Mouse (Mus musculus): Measurements from ENCODE around the gene Ralbp1.

Gene Ralbp1

GRCm38 (mm10) chr17:65870146-65870545 lies 15.5 kb downstream of the Ralbp1 start:
- Histone ChIP-seq H3K4me3 (replicated peaks; ENCODE audit: low read length) (0 out of 2 replicates have a peak overlapping the region, but pooled peaks have one; percentile 61), H3K36me3 (ENCODE audit: insufficient read depth, low read length) (peaks cover 35% of the 10 kb centered on the region), H3K9me3 (ENCODE audit: low read length) (no peaks in the 10 kb centered on the region), H3K4me1 (replicated peaks; ENCODE audit: low read depth, low read length) (peaks cover 100% of the 10 kb centered on the region), H3K27me3 (ENCODE audit: insufficient read depth, low read length) (no peaks in the 10 kb centered on the region)
- TF ChIP-seq CTCF (conservative IDR thresholded peaks at IDR 0.05; ENCODE audit: low read length) (peak; percentile 89), NANOG (IDR thresholded peaks at IDR 0.05; ENCODE audit: borderline replicate concordance, low read length) (no peak), POU5F1 (IDR thresholded peaks at IDR 0.05; ENCODE audit: borderline replicate concordance, low read length) (no peak)

- Histone ChIP-seq H3K9me3 (ENCODE audit: low read length) (no peaks in the 10 kb centered on the region), H3K27me3 (ENCODE audit: insufficient read depth, low read length) (no peaks in the 10 kb centered on the region), H3K4me1 (replicated peaks; ENCODE audit: low read depth, low read length) (peaks cover 100% of the 10 kb centered on the region), H3K36me3 (ENCODE audit: insufficient read depth, low read length) (peaks cover 37% of the 10 kb centered on the region), H3K4me3 (replicated peaks; ENCODE audit: low read length) (peak overlapping the region; percentile 61)
- TF ChIP-seq NANOG (IDR thresholded peaks at IDR 0.05; ENCODE audit: borderline replicate concordance, low read length): no peak
- TF ChIP-seq CTCF (conservative IDR thresholded peaks at IDR 0.05; ENCODE audit: low read length): no peak
- TF ChIP-seq POU5F1 (IDR thresholded peaks at IDR 0.05; ENCODE audit: borderline replicate concordance, low read length): no peak
These were observed 15.9 kb downstream of the Ralbp1 start for GRCm38 (mm10) chr17:65869720-65870119.

- Histone ChIP-seq H3K36me3 (ENCODE audit: insufficient read depth, low read length) (peaks cover 54% of the 10 kb centered on the region), H3K4me1 (replicated peaks; ENCODE audit: low read depth, low read length) (peaks cover 94% of the 10 kb centered on the region), H3K27me3 (ENCODE audit: insufficient read depth, low read length) (no peaks in the 10 kb centered on the region), H3K4me3 (replicated peaks; ENCODE audit: low read length) (peak overlapping the region; percentile 73), H3K9me3 (ENCODE audit: low read length) (no peaks in the 10 kb centered on the region)
- no peak for TF ChIP-seq POU5F1 (IDR thresholded peaks at IDR 0.05; ENCODE audit: borderline replicate concordance, low read length)
- no peak for TF ChIP-seq CTCF (conservative IDR thresholded peaks at IDR 0.05; ENCODE audit: low read length)
- TF ChIP-seq NANOG (IDR thresholded peaks at IDR 0.05; ENCODE audit: borderline replicate concordance, low read length): no peak
These were observed 17.6 kb downstream of the Ralbp1 start for GRCm38 (mm10) chr17:65867996-65868395.

- TF ChIP-seq POU5F1 (IDR thresholded peaks at IDR 0.05; ENCODE audit: borderline replicate concordance, low read length): no peak
- TF ChIP-seq NANOG (IDR thresholded peaks at IDR 0.05; ENCODE audit: borderline replicate concordance, low read length): no peak
- TF ChIP-seq CTCF (conservative IDR thresholded peaks at IDR 0.05; ENCODE audit: low read length): no peak
- Histone ChIP-seq H3K9me3 (ENCODE audit: low read length) (no peaks in the 10 kb centered on the region), H3K4me3 (replicated peaks; ENCODE audit: low read length) (0 out of 2 replicates have a peak overlapping the region, but pooled peaks have one; percentile 1), H3K4me1 (replicated peaks; ENCODE audit: low read depth, low read length) (peaks cover 84% of the 10 kb centered on the region), H3K27me3 (ENCODE audit: insufficient read depth, low read length) (no peaks in the 10 kb centered on the region), H3K36me3 (ENCODE audit: insufficient read depth, low read length) (peaks cover 62% of the 10 kb centered on the region)
These were observed 19.4 kb downstream of the Ralbp1 start for GRCm38 (mm10) chr17:65866201-65866600.

GRCm38 (mm10) chr17:65865265-65865664 lies 20.3 kb downstream of the Ralbp1 start:
- Histone ChIP-seq H3K27me3 (ENCODE audit: insufficient read depth, low read length) (no peaks in the 10 kb centered on the region), H3K4me1 (replicated peaks; ENCODE audit: low read depth, low read length) (peaks cover 78% of the 10 kb centered on the region), H3K36me3 (ENCODE audit: insufficient read depth, low read length) (peaks cover 72% of the 10 kb centered on the region), H3K4me3 (replicated peaks; ENCODE audit: low read length) (no peak overlapping the region), H3K9me3 (ENCODE audit: low read length) (no peaks in the 10 kb centered on the region)
- TF ChIP-seq NANOG (IDR thresholded peaks at IDR 0.05; ENCODE audit: borderline replicate concordance, low read length): no peak
- TF ChIP-seq CTCF (conservative IDR thresholded peaks at IDR 0.05; ENCODE audit: low read length): no peak
- no peak for TF ChIP-seq POU5F1 (IDR thresholded peaks at IDR 0.05; ENCODE audit: borderline replicate concordance, low read length)

GRCm38 (mm10) chr17:65864742-65865141 lies 20.9 kb downstream of the Ralbp1 start:
- H3K9me3 ChIP-seq (ENCODE audit: low read length): no peaks in the 10 kb centered on the region
- TF ChIP-seq CTCF (conservative IDR thresholded peaks at IDR 0.05; ENCODE audit: low read length) (peak; percentile 75), POU5F1 (IDR thresholded peaks at IDR 0.05; ENCODE audit: borderline replicate concordance, low read length) (no peak)
- no peak overlapping the region for H3K4me3 ChIP-seq (replicated peaks; ENCODE audit: low read length)

GRCm38 (mm10) chr17:65863830-65864229 lies 21.8 kb downstream of the Ralbp1 start:
- Histone ChIP-seq H3K9me3 (ENCODE audit: low read length) (no peaks in the 10 kb centered on the region), H3K27me3 (ENCODE audit: insufficient read depth, low read length) (no peaks in the 10 kb centered on the region), H3K4me3 (replicated peaks; ENCODE audit: low read length) (no peak overlapping the region), H3K4me1 (replicated peaks; ENCODE audit: low read depth, low read length) (peaks cover 68% of the 10 kb centered on the region), H3K36me3 (ENCODE audit: insufficient read depth, low read length) (peaks cover 81% of the 10 kb centered on the region)
- TF ChIP-seq POU5F1 (IDR thresholded peaks at IDR 0.05; ENCODE audit: borderline replicate concordance, low read length) (no peak), NANOG (IDR thresholded peaks at IDR 0.05; ENCODE audit: borderline replicate concordance, low read length) (no peak), CTCF (conservative IDR thresholded peaks at IDR 0.05; ENCODE audit: low read length) (no peak)

More at GRCm38 (mm10) chr17:65864742-65865141, 20.9 kb downstream of the Ralbp1 start:
- H3K36me3 ChIP-seq (ENCODE audit: insufficient read depth, low read length): peaks cover 74% of the 10 kb centered on the region
- peaks cover 73% of the 10 kb centered on the region for H3K4me1 ChIP-seq (replicated peaks; ENCODE audit: low read depth, low read length)
- no peaks in the 10 kb centered on the region for H3K27me3 ChIP-seq (ENCODE audit: insufficient read depth, low read length)

GRCm38 (mm10) chr17:65862579-65862978 lies 23.0 kb downstream of the Ralbp1 start:
- Histone ChIP-seq H3K4me3 (replicated peaks; ENCODE audit: low read length) (no peak overlapping the region), H3K36me3 (ENCODE audit: insufficient read depth, low read length) (peaks cover 90% of the 10 kb centered on the region), H3K9me3 (ENCODE audit: low read length) (peaks cover 7% of the 10 kb centered on the region), H3K27me3 (ENCODE audit: insufficient read depth, low read length) (no peaks in the 10 kb centered on the region), H3K4me1 (replicated peaks; ENCODE audit: low read depth, low read length) (peaks cover 56% of the 10 kb centered on the region)
- no peak for TF ChIP-seq NANOG (IDR thresholded peaks at IDR 0.05; ENCODE audit: borderline replicate concordance, low read length)
- peak; percentile 61 for TF ChIP-seq CTCF (conservative IDR thresholded peaks at IDR 0.05; ENCODE audit: low read length)

GRCm38 (mm10) chr17:65857617-65858016 lies 28.0 kb downstream of the Ralbp1 start:
- peaks cover 34% of the 10 kb centered on the region for H3K9me3 ChIP-seq (ENCODE audit: low read length)
- peaks cover 25% of the 10 kb centered on the region for H3K4me1 ChIP-seq (replicated peaks; ENCODE audit: low read depth, low read length)
- H3K4me3 ChIP-seq (replicated peaks; ENCODE audit: low read length): no peak overlapping the region
- TF ChIP-seq POU5F1 (IDR thresholded peaks at IDR 0.05; ENCODE audit: borderline replicate concordance, low read length) (no peak), CTCF (conservative IDR thresholded peaks at IDR 0.05; ENCODE audit: low read length) (no peak), NANOG (IDR thresholded peaks at IDR 0.05; ENCODE audit: borderline replicate concordance, low read length) (no peak)
- no peaks in the 10 kb centered on the region for H3K27me3 ChIP-seq (ENCODE audit: insufficient read depth, low read length)
- H3K36me3 ChIP-seq (ENCODE audit: insufficient read depth, low read length): peaks cover 92% of the 10 kb centered on the region
